Mouse (Mus musculus) spleen, adult 18-20 months (tissue): ENCODE data around the gene Nphs1.
"Not testable (repeated sequence)": the region's sequence is repeated elsewhere in the genome, so short reads cannot be mapped to it uniquely, and the experiment has no call there.

Experiments
- DNase-seq, 2 experiments: peaks; one replicate each; pipeline ENCODE4 v3.0.0; 2022; ENCODE audit warnings: mixed read lengths in 2 of 2

The Nphs1 gene

GRCm38 (mm10) chr7:30493401-30493931 is 35.4 kb downstream of the Nphs1 start, which contains the start of gene Prodh2:
Prodh2 (plus strand) TSS chr7:30493622.
- DNase-seq, result no peak

DNA sequence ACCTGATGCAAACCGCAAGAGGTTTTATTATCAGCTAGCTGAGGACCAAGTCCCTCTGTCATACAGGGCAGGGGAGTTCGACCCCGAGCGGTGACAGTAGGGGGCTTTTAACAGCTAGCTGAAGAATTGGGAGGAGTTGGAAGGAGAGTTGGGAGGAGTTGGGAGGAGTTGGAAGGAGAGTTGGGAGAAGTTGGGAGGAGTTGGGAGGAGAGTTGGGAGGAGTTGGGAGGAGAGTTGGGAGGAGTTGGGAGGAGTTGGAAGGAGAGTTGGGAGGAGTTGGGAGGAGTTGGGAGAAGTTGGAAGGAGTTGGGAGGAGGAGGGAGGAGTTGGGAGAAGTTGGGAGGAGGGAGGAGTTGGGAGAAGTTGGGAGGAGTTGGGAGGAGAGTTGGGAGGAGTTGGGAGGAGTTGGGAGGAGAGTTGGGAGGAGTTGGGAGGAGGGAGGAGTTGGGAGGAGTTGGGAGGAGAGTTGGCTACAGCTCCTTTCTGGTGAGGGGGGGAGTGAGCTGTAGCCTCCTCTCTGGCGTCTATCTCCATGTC is 37.5 kb downstream of the Nphs1 start:
- DNase-seq, result not testable (repeated sequence)

GRCm38 (mm10) chr7:30501159-30501558 is 43.0 kb downstream of the Nphs1 start:
- DNase-seq, result not testable (repeated sequence)

GRCm38 (mm10) chr7:30508061-30508460 is 49.9 kb downstream of the Nphs1 start:
- no peak for DNase-seq

DNA sequence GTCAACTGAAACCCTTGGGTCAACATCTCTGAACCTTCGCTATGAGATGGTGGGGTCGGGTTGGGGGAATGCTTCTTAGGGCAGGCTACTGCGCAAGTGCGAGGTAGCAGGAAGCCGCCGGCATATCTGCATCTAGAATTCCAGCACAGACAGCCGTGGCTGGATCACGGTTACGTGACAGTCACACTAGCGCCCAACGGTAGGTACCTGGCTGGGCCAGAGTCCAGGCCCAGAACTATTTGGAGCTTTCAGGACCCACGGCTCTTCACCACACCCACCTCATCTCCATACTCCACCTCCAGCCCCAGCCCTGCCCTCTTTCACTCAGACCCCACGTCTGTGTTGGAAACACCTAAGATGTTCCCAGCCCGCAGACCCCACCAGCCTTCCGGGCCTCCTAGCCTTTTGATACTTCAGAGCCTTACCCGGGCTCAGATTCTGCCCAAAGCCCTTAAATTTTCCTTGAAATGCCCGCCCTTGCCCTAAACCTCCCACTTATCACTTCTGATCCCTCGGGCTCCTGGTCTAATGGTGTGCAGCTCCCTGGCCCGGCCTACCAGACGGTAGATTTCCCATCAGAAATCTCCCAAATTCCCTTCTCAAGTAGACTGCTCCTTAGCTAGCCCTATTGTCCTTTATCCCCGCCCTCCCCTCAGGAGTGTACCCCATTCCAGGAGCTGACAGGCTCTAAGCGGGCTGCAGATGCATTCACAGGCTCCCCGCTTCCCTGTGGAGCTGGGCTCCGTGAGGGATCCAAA is 57.1 kb downstream of the Nphs1 start:
- no peak for DNase-seq

DNA sequence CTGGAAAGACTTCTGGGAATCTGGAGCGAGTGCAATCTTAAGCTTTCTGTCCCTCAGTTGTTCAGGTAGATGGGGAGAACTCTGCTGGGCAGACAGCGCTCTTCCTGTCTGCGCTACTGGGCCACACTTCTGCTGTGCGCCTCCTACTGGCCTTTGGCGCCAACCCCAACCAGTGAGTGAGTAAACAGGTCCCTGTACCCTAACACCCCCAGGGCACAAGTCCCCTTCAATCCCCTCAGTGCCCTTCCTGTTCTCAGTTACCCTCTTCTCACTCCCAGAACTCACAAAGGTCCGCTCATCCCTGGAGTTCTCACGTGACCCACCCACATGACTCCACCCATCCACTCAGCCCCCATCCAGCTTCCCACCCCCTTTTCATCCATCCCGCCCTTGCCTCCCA is 60.2 kb downstream of the Nphs1 start:
- DNase-seq, result no peak

DNA sequence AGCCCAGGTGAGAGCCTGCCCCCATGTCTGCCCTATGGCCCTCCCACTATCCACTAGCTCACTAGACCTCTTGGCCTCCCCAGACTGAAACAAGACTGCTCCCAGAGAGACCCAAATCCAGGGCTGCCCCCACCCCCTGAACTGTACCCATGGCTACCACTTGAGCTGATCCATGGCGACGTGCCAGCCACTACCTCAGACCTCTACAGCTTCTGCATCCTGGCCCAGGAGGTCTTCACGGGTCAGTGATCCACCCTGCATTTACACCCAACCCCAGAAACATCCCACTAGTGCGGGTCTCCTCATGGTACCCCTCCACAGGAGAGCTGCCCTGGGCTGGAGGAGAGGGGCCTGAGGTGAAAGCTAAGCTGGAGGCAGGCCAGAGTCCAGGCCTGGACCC is 62.3 kb downstream of the Nphs1 start:
- no peak for DNase-seq

DNA sequence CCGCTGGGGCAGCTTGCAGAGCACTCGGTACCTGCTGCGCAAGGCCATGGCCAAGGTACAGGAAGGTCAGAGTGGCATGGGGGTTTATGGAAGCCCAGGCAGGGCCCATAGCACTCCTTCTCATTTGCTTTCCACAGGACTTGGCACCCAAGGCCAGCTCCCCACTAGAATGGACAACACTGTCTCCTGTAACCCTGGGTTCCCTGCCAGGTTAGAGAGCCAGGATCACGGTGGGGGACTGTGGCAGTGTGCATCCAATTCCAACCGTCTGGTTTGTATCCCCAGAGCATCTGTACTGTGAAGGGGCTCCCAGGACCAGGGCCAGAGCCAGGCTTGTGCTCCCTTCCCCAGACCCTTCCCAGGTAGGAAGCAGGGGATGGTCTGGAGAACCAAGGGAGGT is 62.7 kb downstream of the Nphs1 start:
- no peak for DNase-seq

DNA sequence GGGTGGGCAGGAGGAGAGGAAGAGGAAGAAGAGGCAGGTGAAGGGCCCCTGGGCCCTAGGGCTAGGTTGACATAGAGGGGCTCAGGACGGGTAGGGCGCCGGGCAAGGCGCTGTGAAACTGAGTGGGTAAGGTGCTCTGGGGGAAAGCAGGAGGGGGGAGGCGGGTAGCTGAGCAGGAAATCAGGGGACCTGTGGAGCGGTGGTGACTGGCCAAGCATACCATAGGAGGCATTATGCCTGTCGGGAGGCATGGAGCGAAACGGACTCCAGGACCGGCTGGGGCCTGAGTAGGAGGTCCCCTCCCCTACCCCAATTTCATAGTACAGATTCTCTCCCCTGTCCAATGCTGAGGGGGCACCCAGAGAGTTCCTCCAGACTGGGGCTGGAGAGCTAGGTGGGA is 64.8 kb downstream of the Nphs1 start:
- DNase-seq, result no peak

GRCm38 (mm10) chr7:30524487-30524886 is 66.4 kb downstream of the Nphs1 start:
- no peak for DNase-seq

DNA sequence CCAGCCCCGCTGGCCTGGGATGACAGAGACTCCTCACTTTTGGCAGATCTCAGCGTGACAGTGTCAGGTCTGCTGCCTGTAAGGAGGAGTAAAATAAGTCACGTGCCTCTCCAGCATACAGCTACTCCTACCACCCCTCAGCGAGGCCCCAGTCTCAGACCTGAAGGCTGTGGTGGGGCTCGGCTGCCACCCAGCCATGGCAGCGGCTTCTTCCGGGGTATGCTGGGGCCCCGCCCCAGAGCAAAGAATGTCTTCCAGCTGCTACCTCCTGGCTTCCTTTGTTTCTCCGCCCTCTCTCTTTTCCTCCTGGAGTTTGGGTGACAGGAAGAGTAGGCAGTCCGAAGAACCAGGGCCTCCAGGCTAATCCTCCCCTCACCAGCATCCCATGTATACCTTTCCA is 67.8 kb downstream of the Nphs1 start:
- no peak for DNase-seq

- DNase-seq, result no peak
These were observed 68.3 kb downstream of the Nphs1 start for GRCm38 (mm10) chr7:30526399-30526798.

GRCm38 (mm10) chr7:30526981-30527380 is 68.9 kb downstream of the Nphs1 start:
- DNase-seq, result no peak

- no peak for DNase-seq
These were observed 73.2 kb downstream of the Nphs1 start for GRCm38 (mm10) chr7:30531291-30531815.

DNA sequence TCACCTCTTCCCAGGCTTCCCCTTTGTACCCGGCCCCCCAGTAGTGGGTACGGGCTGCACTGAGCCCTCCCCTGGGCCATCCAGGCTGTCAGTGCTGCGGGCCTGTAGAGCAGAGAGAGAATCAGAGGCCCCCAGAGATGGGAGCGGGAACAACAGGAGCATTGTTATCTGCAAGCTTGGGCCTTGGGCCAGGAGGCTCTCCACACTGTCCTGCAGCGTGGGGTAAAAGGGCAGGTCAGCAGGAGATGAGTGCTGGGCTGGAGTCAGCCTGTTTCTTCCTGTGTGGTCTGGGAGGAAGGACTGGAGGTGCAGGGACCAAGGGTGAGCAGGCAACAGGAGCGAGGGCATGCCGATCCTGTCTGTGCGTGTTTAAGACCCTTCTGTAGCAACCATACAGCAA is 74.8 kb downstream of the Nphs1 start:
- DNase-seq, result no peak

DNA sequence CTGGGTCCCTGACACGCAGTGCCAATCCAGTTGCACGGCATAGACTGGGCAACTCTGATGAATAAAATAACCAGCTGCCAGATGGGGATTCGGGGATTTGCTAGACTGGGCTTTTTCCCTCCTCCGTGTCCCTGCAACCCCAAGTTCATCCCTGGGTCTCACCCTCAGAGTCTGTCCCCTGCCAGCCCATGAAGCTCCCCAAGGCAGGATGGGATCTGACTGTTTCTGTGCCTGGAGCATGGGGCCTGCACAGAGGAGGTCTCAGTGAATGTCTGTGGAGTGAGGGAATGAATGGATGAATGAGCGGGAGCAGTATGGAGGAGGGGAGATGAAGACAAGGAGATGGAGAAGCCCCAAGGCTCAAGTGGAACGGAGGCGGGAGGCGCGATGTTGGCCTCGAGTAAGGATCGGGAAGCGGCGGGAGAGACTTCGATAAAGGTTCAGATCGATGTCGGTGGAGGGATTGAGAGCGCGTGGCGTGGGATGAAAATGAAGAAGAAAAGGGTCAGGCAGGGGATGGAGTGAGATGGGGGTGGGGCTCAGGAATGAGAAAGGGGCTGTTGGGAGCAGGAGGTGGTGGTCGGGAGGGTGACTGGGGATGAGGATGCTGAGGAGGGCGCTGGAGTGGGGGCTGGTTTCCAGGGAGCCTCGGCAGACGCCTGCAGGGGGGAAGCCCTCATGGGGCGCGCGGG is 76.0 kb downstream of the Nphs1 start:
- DNase-seq, result no peak

GRCm38 (mm10) chr7:30534633-30535577 is 76.8 kb downstream of the Nphs1 start, which contains the start of gene Arhgap33:
Arhgap33 (minus strand) TSS chr7:30535060.
- DNase-seq, result peak; percentile 92 to 93
